Mouse (Mus musculus) myocyte (in vitro differentiated cells): ENCODE data around the gene Tnfrsf19. TPM values are rescaled to one million over a fixed set of nuclear protein-coding genes. Genes with fewer than 3 reads are reported as not detected.

ENCODE experiments used
- H3K27me3 ChIP-seq: one replicate; pipeline ENCODE4 v1.6.1; 2011; ENCODE audit not compliant: control insufficient read depth, insufficient read depth, insufficient read length
- H3K36me3 ChIP-seq: one replicate; pipeline ENCODE4 v1.6.1; 2011; ENCODE audit not compliant: control insufficient read depth, insufficient read depth
- H3K4me2 ChIP-seq: one replicate; pipeline ENCODE4 v1.6.1; 2011; ENCODE audit warnings: low read depth, control low read depth
- H3K4me3 ChIP-seq: one replicate; pipeline ENCODE4 v1.5.1; 2011; ENCODE audit warnings: mild to moderate bottlenecking, control low read depth, moderate library complexity
- H3K79me2 ChIP-seq: one replicate; pipeline ENCODE4 v1.6.1; 2011; ENCODE audit not compliant: control insufficient read depth, insufficient read depth
- H3ac ChIP-seq: one replicate; pipeline ENCODE4 v1.6.1; 2011; ENCODE audit not compliant: control insufficient read depth, insufficient read length
- CEBPB ChIP-seq: IDR thresholded peaks from 2 replicates; pipeline ENCODE4 v1.6.1; 2011; ENCODE audit warnings: mild to moderate bottlenecking, moderate library complexity; ENCODE audit not compliant: poor library complexity, insufficient read depth, severe bottlenecking
- E2F4 ChIP-seq: IDR thresholded peaks from one replicate; pipeline ENCODE4 v1.6.1; 2011; ENCODE audit warnings: mild to moderate bottlenecking, control low read depth, moderate library complexity; ENCODE audit not compliant: insufficient read depth
- MAX ChIP-seq: IDR thresholded peaks from one replicate; pipeline ENCODE4 v1.6.1; 2011; ENCODE audit warnings: low read depth, mild to moderate bottlenecking, control low read depth
- MYOD1 ChIP-seq, 3 experiments: IDR thresholded peaks; one replicate each; pipeline ENCODE4 v1.6.1; 2011; ENCODE audit warnings: control low read depth in 2 of 3, low read depth in 2 of 3, mild to moderate bottlenecking in 2 of 3, moderate library complexity in 1 of 3; ENCODE audit not compliant: insufficient read length in 2 of 3, control insufficient read depth in 1 of 3
- MYOG ChIP-seq, 3 experiments: IDR thresholded peaks; one replicate each; pipeline ENCODE4 v1.6.1; 2011; ENCODE audit warnings: control low read depth in 2 of 3, low read depth in 2 of 3, mild to moderate bottlenecking in 2 of 3; ENCODE audit not compliant: insufficient read length in 2 of 3, control insufficient read depth in 1 of 3, insufficient read depth in 1 of 3
- POLR2A ChIP-seq: IDR thresholded peaks from one replicate; pipeline ENCODE4 v1.6.1; 2011; ENCODE audit warnings: low read depth, mild to moderate bottlenecking, control low read depth, moderate library complexity; ENCODE audit not compliant: insufficient read length
- POLR2AphosphoS2 ChIP-seq: IDR thresholded peaks from one replicate; pipeline ENCODE4 v1.6.1; 2011; ENCODE audit warnings: low read depth, control low read depth; ENCODE audit not compliant: insufficient read length
- REST ChIP-seq: IDR thresholded peaks from one replicate; pipeline ENCODE4 v1.6.1; 2011; ENCODE audit warnings: mild to moderate bottlenecking, control low read depth, moderate library complexity; ENCODE audit not compliant: insufficient read depth, insufficient read length
- SRF ChIP-seq: IDR thresholded peaks from one replicate; pipeline ENCODE4 v1.6.1; 2011; ENCODE audit warnings: low read depth; ENCODE audit not compliant: control insufficient read depth, insufficient read length
- TCF12 ChIP-seq: IDR thresholded peaks from one replicate; pipeline ENCODE4 v1.6.1; 2011; ENCODE audit warnings: mild to moderate bottlenecking, control low read depth; ENCODE audit not compliant: poor library complexity, insufficient read depth, severe bottlenecking
- TCF3 ChIP-seq: IDR thresholded peaks from one replicate; pipeline ENCODE4 v1.6.1; 2011; ENCODE audit warnings: low read depth, control low read depth; ENCODE audit not compliant: insufficient read length
- USF1 ChIP-seq: IDR thresholded peaks from one replicate; pipeline ENCODE4 v1.6.1; 2011; ENCODE audit warnings: low read depth, mild to moderate bottlenecking, control low read depth, moderate library complexity
- polyA plus RNA-seq: library from polyadenylated mRNA; unstranded; fragments of >200 nt; fragmentation: generic; extraction: Trizol; gene quantifications from one replicate; pipeline ENCODE4 v1.2.1, GENCODE M21; 2012; ENCODE audit warnings: missing spikeins

The Tnfrsf19 gene
- polyA plus RNA-seq, 1 experiment = 0.80 TPM

GRCm38 (mm10) chr14:60966061-60966460 lies 80.2 kb downstream of the Tnfrsf19 start:
- Histone ChIP-seq H3K79me2 (no peaks in the 10 kb centered on the region), H3ac (no peak overlapping the region), H3K36me3 (no peaks in the 10 kb centered on the region), H3K4me3 (no peak overlapping the region), H3K27me3 (peaks cover 19% of the 10 kb centered on the region), H3K4me2 (no peak overlapping the region)
- TF ChIP-seq POLR2A (no peak), TCF12 (no peak), POLR2AphosphoS2 (no peak), MYOD1 (IDR thresholded peaks at IDR 0.05; ENCODE audit: control insufficient read depth in 1 of 3, insufficient read length in 2 of 3, low read depth in 2 of 3) (no peak), SRF (no peak), TCF3 (no peak), CEBPB (no peak), MAX (no peak), USF1 (no peak), MYOG (IDR thresholded peaks at IDR 0.05; ENCODE audit: control insufficient read depth in 1 of 3, insufficient read depth in 1 of 3, insufficient read length in 2 of 3, low read depth in 2 of 3) (no peak), E2F4 (no peak), REST (no peak)

GRCm38 (mm10) chr14:60964016-60964810 lies 82.1 kb downstream of the Tnfrsf19 start:
- no peaks in the 10 kb centered on the region for H3K36me3 ChIP-seq
- H3K4me3 ChIP-seq = no peak overlapping the region
- H3K4me2 ChIP-seq = no peak overlapping the region
- peaks cover 19% of the 10 kb centered on the region for H3K27me3 ChIP-seq
- no peak for TF ChIP-seq MAX
- no peak for TF ChIP-seq REST
- no peak for TF ChIP-seq MYOD1 (IDR thresholded peaks at IDR 0.05; ENCODE audit: control insufficient read depth in 1 of 3, insufficient read length in 2 of 3, low read depth in 2 of 3)
- TF ChIP-seq E2F4 = no peak
- no peak for TF ChIP-seq MYOG (IDR thresholded peaks at IDR 0.05; ENCODE audit: control insufficient read depth in 1 of 3, insufficient read depth in 1 of 3, insufficient read length in 2 of 3, low read depth in 2 of 3)
- TF ChIP-seq POLR2AphosphoS2 = no peak
- no peak overlapping the region for H3ac ChIP-seq
- no peaks in the 10 kb centered on the region for H3K79me2 ChIP-seq

- Histone ChIP-seq H3K79me2 (no peaks in the 10 kb centered on the region), H3K27me3 (no peaks in the 10 kb centered on the region), H3K4me3 (no peak overlapping the region), H3ac (no peak overlapping the region), H3K36me3 (no peaks in the 10 kb centered on the region), H3K4me2 (no peak overlapping the region)
- no peak for TF ChIP-seq CEBPB
- no peak for TF ChIP-seq MAX
- TF ChIP-seq SRF = no peak
- no peak for TF ChIP-seq E2F4
- TF ChIP-seq POLR2A = no peak
- TF ChIP-seq MYOG (IDR thresholded peaks at IDR 0.05; ENCODE audit: control insufficient read depth in 1 of 3, insufficient read depth in 1 of 3, insufficient read length in 2 of 3, low read depth in 2 of 3) = no peak
- TF ChIP-seq TCF12 = no peak
- no peak for TF ChIP-seq TCF3
- no peak for TF ChIP-seq USF1
- no peak for TF ChIP-seq MYOD1 (IDR thresholded peaks at IDR 0.05; ENCODE audit: control insufficient read depth in 1 of 3, insufficient read length in 2 of 3, low read depth in 2 of 3)
- no peak for TF ChIP-seq REST
- no peak for TF ChIP-seq POLR2AphosphoS2
These were observed 88.6 kb downstream of the Tnfrsf19 start for GRCm38 (mm10) chr14:60957611-60958157.

- H3K36me3 ChIP-seq = no peaks in the 10 kb centered on the region
- H3K4me3 ChIP-seq = no peak overlapping the region
- TF ChIP-seq TCF12 (no peak), REST (no peak), SRF (no peak)
- H3K79me2 ChIP-seq = no peaks in the 10 kb centered on the region
- no peak overlapping the region for H3ac ChIP-seq
- H3K27me3 ChIP-seq = no peaks in the 10 kb centered on the region
- no peak overlapping the region for H3K4me2 ChIP-seq
These were observed 108.7 kb downstream of the Tnfrsf19 start for GRCm38 (mm10) chr14:60937481-60938039.

- H3K4me2 ChIP-seq = no peak overlapping the region
- TF ChIP-seq POLR2A = no peak
- no peak for TF ChIP-seq POLR2AphosphoS2
- no peak for TF ChIP-seq REST
- no peak for TF ChIP-seq USF1
- TF ChIP-seq CEBPB = no peak
- no peak for TF ChIP-seq MYOG (IDR thresholded peaks at IDR 0.05; ENCODE audit: control insufficient read depth in 1 of 3, insufficient read depth in 1 of 3, insufficient read length in 2 of 3, low read depth in 2 of 3)
- TF ChIP-seq TCF3 = no peak
- no peak for TF ChIP-seq MAX
- no peak for TF ChIP-seq SRF
- TF ChIP-seq E2F4 = no peak
- no peak overlapping the region for H3K4me3 ChIP-seq
- no peaks in the 10 kb centered on the region for H3K79me2 ChIP-seq
- no peaks in the 10 kb centered on the region for H3K36me3 ChIP-seq
- H3ac ChIP-seq = no peak overlapping the region
- H3K27me3 ChIP-seq = no peaks in the 10 kb centered on the region
These were observed 110.6 kb downstream of the Tnfrsf19 start for GRCm38 (mm10) chr14:60935705-60936104.
